Mouse (Mus musculus) limb, embryonic 11.5 days (tissue): ENCODE measurements around the gene Frem3. TPM values are rescaled to one million over a fixed set of nuclear protein-coding genes. Genes with fewer than 3 reads are reported as not detected.
A peak's percentile ranks its signal among the peaks of the same experiment; 100 is the strongest.

Experiments
- ATAC-seq: fragments of 200-750 bp; cut with Nextera tagmentation; 2 replicates; pipeline ENCODE4 v1.8.0; 2017; ENCODE audit warnings: low read depth; ENCODE audit not compliant: insufficient number of reproducible peaks, low FRiP score, low TSS enrichment
- DNase-seq: peaks from one replicate; pipeline ENCODE4 v3.0.0-alpha.2; 2015; ENCODE audit warnings: low spot score
- H3K27ac ChIP-seq: fragments of 300-500 bp; sonication (generic); replicated peaks from 2 replicates; pipeline ENCODE4 v1.5.1; 2014; ENCODE audit warnings: low read depth, mild to moderate bottlenecking, low read length
- H3K27me3 ChIP-seq: fragments of 300-500 bp; sonication (generic); 2 replicates; pipeline ENCODE4 v1.6.1; 2014; ENCODE audit warnings: mild to moderate bottlenecking, low read length, mixed read lengths; ENCODE audit not compliant: control insufficient read depth, insufficient read depth
- H3K36me3 ChIP-seq: fragments of 300-500 bp; sonication (generic); 2 replicates; pipeline ENCODE4 v1.6.1; 2014; ENCODE audit warnings: mild to moderate bottlenecking, low read length, moderate library complexity, mixed read lengths; ENCODE audit not compliant: control insufficient read depth, insufficient read depth
- H3K4me1 ChIP-seq: fragments of 300-500 bp; sonication (generic); 2 replicates; pipeline ENCODE4 v1.6.1; 2014; ENCODE audit warnings: low read length, mixed read lengths; ENCODE audit not compliant: control insufficient read depth, insufficient read depth
- H3K4me2 ChIP-seq: fragments of 300-500 bp; sonication (generic); 2 replicates; pipeline ENCODE4 v1.6.1; 2014; ENCODE audit warnings: low read depth, mild to moderate bottlenecking, moderate library complexity; ENCODE audit not compliant: severe bottlenecking
- H3K4me3 ChIP-seq: fragments of 300-500 bp; sonication (generic); 2 replicates; pipeline ENCODE4 v1.5.1; 2014; ENCODE audit warnings: low read depth, low read length
- H3K9ac ChIP-seq: fragments of 300-500 bp; sonication (generic); 2 replicates; pipeline ENCODE4 v1.6.1; 2014; ENCODE audit warnings: mild to moderate bottlenecking, low read length
- H3K9me3 ChIP-seq: fragments of 300-500 bp; sonication (generic); 2 replicates; pipeline ENCODE4 v1.6.1; 2016; ENCODE audit warnings: low read length; ENCODE audit not compliant: control insufficient read depth
- WGBS: fragments of 180-500 bp; shearing (Covaris S2); extraction: QIAGEN DNeasy Blood & Tissue Kit; methylation state at CpG from one replicate; pipeline ENCODE4 v1.1.7; 2014; 5-methylcytosine and 5-hydroxymethylcytosine counted together
- polyA plus RNA-seq: library from polyadenylated mRNA; unstranded; fragments of >200 nt; fragmentation: Nextera tagmentation; extraction: Ambion mirVana; gene quantifications from 2 replicates; pipeline ENCODE4 v1.2.1, GENCODE M21; 2014

Gene Frem3
- polyA plus RNA-seq, 1 experiment from 2014 or later, result 0.09 TPM

DNA sequence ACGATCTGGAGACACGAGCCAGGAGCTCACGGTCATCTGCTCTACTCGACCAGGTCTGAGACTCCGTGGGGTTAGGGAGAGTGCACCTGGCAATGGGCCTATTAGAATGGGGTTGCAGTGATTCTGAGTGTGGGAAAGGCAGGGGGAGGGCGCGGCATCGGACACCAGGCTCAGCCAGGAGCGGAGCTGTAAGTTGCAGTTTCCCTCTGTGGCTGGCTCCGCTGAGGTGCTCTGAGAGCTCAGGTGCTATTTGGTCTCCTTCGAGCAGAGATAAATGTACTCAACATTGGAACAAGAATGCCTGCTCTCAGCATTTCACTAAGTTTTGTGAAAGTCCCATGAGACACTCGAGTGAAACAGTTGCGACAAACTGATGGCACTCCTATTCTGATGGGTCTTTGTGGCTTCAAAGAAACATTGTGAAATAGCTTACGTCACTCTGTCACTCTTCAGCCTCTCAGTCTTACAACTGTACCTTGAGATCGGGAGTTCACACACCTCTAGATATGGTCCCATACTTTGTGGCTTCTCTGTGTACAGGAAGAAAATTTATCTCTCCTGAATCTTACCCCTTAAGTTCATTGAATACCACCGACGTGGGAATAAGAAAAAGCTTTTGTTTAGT lies 58.5 kb downstream of the Frem3 start:
- ATAC-seq (no peak), DNase-seq (no peak)
- WGBS, result 72% methylated on average over 17 of the region's 17 CpGs
- Histone ChIP-seq H3K4me2 (no peak overlapping the region), H3K9ac (no peak overlapping the region), H3K4me3 (no peak overlapping the region), H3K9me3 (no peaks in the 10 kb centered on the region), H3K36me3 (no peaks in the 10 kb centered on the region), H3K27ac (no peak overlapping the region), H3K27me3 (no peaks in the 10 kb centered on the region), H3K4me1 (no peaks in the 10 kb centered on the region)

DNA sequence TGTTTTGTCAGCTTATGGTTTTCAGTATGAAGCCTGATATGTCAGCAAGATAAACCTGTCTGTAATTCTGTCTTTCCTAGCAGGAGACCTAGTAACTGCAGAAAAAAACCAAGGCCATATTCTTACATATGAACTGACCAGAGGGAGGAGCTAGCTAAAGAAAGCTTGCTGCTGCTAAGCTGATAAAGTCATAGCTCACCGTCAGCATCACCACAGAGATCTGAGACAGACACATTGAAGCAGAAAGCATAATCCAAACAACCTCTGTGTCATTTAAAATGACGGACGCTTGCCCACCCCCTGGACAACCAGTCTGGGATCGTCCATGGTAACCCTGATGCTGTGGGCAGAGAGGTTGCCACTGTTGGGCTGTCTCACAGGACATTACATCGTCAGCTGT lies 71.7 kb downstream of the Frem3 start:
- Histone ChIP-seq H3K9ac (no peak overlapping the region), H3K27me3 (no peaks in the 10 kb centered on the region), H3K4me3 (no peak overlapping the region), H3K36me3 (no peaks in the 10 kb centered on the region), H3K4me1 (no peaks in the 10 kb centered on the region), H3K4me2 (no peak overlapping the region), H3K27ac (no peak overlapping the region), H3K9me3 (no peaks in the 10 kb centered on the region)
- WGBS, result 87% methylated on average over 5 of the region's 5 CpGs
- DNase-seq (no peak), ATAC-seq (no peak)

DNA sequence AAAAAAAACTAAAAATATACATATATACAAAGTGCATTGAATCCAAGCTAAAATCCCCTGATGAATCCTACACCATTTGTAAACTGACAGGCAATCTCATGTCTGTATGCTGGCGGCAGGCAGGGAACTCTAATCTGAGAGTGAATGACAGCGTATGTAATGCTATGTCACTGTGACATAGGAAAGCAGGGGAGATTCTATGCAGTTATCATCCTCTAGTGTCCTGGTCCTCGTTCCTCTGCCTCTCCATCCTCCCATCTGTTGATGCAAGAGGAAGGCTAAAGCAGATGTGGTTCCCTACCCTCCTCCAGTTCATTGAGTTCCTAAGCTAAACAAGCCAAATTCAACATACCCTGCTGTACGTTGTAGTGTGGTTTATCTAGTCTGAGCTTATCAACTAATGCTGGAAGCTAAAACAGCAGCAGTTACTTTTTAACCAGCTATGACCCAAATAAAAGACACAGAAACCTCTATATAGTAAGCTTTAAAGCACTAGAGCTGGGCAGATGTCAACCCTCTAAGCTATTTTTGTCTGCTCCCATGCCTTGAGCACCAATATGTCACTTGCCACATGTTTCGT lies 73.0 kb downstream of the Frem3 start:
- 80% methylated on average over 5 of the region's 5 CpGs for WGBS
- H3K27ac ChIP-seq, result no peak overlapping the region
- no peak overlapping the region for H3K4me3 ChIP-seq
- H3K27me3 ChIP-seq, result no peaks in the 10 kb centered on the region
- no peaks in the 10 kb centered on the region for H3K36me3 ChIP-seq
- no peak for DNase-seq
- no peak overlapping the region for H3K4me2 ChIP-seq
- no peaks in the 10 kb centered on the region for H3K9me3 ChIP-seq
- no peak for ATAC-seq
- H3K9ac ChIP-seq, result no peak overlapping the region
- no peaks in the 10 kb centered on the region for H3K4me1 ChIP-seq

DNA sequence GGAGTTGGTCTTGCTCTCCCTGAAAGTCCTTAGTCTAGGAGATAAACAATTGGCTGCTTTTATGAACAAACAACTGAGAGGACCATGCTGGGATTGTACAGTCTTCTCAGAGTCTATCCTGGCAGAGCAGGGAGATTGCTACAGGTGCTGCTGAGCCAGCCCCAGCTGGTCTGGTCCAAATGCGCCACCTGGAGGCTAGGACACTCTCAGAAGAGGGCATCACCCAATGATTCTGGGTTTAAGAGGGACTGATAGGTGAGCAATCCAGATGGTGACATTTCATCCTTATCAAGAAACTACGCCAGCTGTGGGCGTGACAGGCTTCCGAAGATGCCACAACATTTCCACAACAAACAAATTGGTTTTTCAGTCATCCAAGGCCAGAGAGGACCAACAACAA lies 77.3 kb downstream of the Frem3 start:
- H3K9me3 ChIP-seq, result no peaks in the 10 kb centered on the region
- no peak overlapping the region for H3K4me3 ChIP-seq
- H3K9ac ChIP-seq, result no peak overlapping the region
- no peaks in the 10 kb centered on the region for H3K36me3 ChIP-seq
- H3K4me2 ChIP-seq, result no peak overlapping the region
- H3K27me3 ChIP-seq, result no peaks in the 10 kb centered on the region
- ATAC-seq, result no peak
- no peak overlapping the region for H3K27ac ChIP-seq
- H3K4me1 ChIP-seq, result no peaks in the 10 kb centered on the region
- 51% methylated on average over 4 of the region's 4 CpGs for WGBS
- peak; percentile 72 for DNase-seq

DNA sequence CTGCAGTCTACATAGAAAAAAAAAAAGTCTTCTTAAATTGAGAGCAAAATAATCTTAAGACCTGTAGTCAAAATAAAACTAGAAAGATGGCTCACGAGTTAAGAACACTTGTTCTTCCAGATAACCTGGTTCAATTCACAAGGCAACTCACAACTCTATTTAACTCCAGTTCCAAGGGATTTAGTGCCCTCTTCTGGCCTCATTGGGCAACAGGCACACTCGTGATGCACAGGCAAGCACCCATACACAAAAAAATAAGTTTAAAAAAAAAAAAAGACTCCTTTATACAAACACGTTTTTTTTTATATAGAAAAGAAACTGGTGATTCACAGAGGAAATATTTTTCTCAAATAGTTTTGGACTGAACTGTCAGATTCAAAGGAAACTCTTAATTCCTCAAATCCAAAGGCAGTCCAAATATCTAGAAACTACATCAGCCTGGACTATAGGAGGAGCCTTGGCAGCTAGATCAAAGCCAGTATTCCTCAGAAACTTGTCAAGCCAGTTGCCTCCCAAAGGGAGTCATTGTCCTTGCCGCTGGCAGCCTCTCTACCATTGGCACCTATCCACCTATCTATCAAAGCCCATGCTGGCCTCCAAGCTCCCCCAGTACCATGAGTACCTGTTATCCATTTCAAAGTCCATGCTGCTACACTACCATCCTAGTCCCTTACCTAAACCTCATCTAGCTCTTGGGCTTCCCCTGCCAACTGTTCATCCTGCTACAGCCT lies 100.0 kb downstream of the Frem3 start:
- no peaks in the 10 kb centered on the region for H3K27me3 ChIP-seq
- DNase-seq, result no peak
- H3K9ac ChIP-seq, result no peak overlapping the region
- H3K4me2 ChIP-seq, result no peak overlapping the region
- ATAC-seq, result no peak
- no peak overlapping the region for H3K4me3 ChIP-seq
- no peaks in the 10 kb centered on the region for H3K9me3 ChIP-seq
- peaks cover 16% of the 10 kb centered on the region for H3K36me3 ChIP-seq
- WGBS, result 88% methylated on average over 4 of the region's 4 CpGs
- H3K4me1 ChIP-seq, result no peaks in the 10 kb centered on the region
- no peak overlapping the region for H3K27ac ChIP-seq

DNA sequence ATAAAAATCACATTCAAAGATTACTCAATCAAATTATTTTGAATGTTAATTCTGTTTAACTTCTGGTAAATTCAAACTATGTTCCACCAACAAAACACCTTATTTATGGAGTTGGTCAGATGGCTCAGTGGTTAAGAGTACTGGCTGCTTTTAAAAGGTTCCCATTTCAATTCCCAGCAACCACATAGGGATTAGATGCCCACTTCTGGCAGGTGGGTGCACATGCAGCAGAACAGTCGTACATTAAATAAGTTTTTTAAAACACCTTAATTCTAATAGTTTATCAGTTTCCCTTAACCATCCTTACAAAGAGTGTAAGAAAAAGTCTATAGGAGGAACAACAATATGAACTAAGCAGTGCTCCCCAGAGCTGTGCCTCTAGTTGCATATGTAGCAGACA lies 103.6 kb downstream of the Frem3 start:
- DNase-seq (no peak), ATAC-seq (no peak)
- H3K27ac ChIP-seq, result no peak overlapping the region
- no peaks in the 10 kb centered on the region for H3K4me1 ChIP-seq
- H3K36me3 ChIP-seq, result peaks cover 13% of the 10 kb centered on the region
- no peak overlapping the region for H3K4me3 ChIP-seq
- H3K9ac ChIP-seq, result no peak overlapping the region
- H3K4me2 ChIP-seq, result no peak overlapping the region
- H3K27me3 ChIP-seq, result no peaks in the 10 kb centered on the region
- no peaks in the 10 kb centered on the region for H3K9me3 ChIP-seq
- 92% methylated on average over 1 of the region's 1 CpGs for WGBS

DNA sequence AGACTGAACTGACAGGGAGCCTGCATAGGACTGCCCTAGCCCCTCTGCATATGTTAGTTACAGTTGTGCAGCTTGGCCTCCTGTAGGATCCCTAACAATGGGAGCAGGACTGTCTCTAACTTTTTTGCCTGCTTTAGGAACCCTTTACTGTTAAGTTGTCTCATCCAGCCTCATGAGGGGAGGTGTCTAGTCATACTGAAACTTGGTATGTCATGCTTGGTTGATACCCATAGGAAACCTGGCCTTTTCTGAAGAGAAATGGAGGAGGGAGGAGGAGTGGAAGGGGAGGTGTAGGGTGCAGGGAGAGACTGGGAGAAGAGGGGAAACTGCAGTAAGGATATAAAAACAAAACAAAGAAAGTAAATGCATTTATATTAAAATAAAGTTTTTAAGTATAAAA lies 121.4 kb downstream of the Frem3 start:
- H3K4me2 ChIP-seq, result no peak overlapping the region
- no peak overlapping the region for H3K9ac ChIP-seq
- no peak overlapping the region for H3K27ac ChIP-seq
- no peaks in the 10 kb centered on the region for H3K9me3 ChIP-seq
- no peak overlapping the region for H3K4me3 ChIP-seq
- no peaks in the 10 kb centered on the region for H3K27me3 ChIP-seq
- ATAC-seq (no peak), DNase-seq (no peak)
- no peaks in the 10 kb centered on the region for H3K4me1 ChIP-seq
- H3K36me3 ChIP-seq, result peaks cover 11% of the 10 kb centered on the region

DNA sequence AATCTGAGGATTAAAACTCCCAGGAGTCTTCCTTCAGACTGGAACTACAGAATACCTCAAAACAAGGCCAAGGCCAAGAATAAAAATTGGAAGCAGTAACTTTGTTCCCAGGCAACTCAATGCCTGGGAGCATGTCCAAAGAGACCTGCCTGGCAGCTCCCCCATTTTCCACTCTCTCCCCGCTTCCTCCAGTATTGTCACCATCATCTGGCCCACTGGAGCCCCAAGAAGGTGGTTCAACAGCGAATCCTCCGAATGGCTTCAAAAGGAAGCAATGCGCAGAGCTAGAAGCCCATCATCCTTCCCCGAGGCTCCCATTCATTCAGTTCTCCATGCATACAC lies 127.1 kb downstream of the Frem3 start:
- Histone ChIP-seq H3K4me3 (peak overlapping the region; percentile 94), H3K36me3 (peaks cover 1% of the 10 kb centered on the region), H3K4me2 (peak overlapping the region; percentile 93), H3K27ac (peak overlapping the region; percentile 98), H3K27me3 (no peaks in the 10 kb centered on the region), H3K9ac (peak overlapping the region; percentile 93), H3K9me3 (no peaks in the 10 kb centered on the region), H3K4me1 (peaks cover 5% of the 10 kb centered on the region; the same call in 1 of the 2 replicates)
- WGBS, result 3% methylated on average over 5 of the region's 5 CpGs
- ATAC-seq, result no peak
- DNase-seq, result no peak
